Mouse (Mus musculus): ENCODE results near the gene Padi1. TPM values are rescaled to one million over a fixed set of nuclear protein-coding genes. Genes with fewer than 3 reads are reported as not detected.

Gene Padi1
- total RNA-seq, 2 experiments from 2014 or later = not detected

DNA sequence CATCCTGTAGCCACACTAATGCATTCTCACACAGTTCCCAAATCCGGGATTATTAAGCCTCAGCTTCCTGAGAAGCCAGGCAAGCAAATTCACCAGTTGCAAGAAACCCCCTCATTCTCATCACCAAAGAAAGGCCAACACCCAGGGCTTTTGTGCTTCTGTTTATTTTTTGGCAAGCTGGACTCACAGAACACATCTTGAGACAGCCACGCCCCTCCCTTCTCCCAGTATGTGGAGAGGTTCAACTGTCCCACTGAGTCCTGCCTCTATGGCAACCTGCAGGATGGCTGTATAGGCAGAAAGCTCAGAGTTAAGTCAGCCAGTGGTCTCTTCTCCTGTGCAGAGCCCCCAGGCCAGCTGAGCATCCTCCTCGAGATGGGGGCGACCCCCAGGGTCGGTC is 60.4 kb downstream of the Padi1 start:
- DNase-seq (ENCODE audit: low spot score in 2 of 2) = no peak

DNA sequence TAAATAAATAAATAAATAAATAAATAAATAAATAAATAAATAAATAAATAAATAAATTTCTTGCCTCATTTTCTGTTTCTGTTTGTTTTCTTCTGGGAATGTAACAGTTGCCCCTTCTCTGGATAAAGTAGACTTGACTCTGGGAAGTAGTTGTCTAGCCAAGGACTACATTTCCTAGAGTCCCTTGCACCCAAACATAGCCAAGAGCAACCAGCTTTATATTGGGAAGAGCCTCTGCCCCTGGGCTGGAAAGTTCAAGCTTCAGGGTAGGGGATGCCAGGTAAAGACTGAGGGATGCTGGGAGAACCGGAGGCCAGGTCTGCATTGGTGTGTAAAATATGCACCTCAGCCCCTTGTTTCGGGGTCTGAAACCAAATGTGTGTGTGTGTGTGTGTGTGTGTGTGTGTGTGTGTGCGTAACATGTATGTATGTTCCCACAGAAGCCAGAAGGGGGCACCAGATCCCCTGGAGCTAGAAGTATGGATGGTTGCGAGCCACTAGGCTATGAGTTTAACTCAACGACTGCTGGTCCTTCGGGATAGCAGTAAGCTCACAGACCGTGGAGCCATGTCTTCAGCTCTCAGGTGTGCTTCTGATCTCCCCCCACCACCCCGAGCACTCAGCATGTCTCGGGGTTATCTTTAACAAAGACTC is 61.2 kb downstream of the Padi1 start:
- no peak for DNase-seq (ENCODE audit: low spot score in 2 of 2)

DNA sequence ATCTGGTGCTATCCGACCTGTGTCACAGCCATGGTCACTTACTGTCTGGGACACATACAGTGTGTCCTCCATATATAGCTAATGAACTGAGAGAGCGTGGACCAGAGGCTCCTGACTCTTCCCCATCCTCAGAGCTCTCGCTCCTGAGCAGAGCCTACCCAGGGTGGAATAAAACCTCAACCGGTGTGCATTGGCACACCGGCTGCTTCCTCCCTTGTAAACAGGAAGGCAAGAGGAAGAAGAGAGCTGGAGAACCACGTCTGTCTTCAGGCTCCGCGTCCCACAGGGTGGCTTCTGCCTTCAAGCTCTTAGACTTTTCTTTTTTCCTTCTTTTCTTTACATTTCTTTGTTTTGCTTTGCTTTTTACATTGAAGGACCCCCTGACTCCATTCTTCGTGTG is 62.8 kb downstream of the Padi1 start:
- DNase-seq (ENCODE audit: low spot score in 2 of 2) = no peak

DNA sequence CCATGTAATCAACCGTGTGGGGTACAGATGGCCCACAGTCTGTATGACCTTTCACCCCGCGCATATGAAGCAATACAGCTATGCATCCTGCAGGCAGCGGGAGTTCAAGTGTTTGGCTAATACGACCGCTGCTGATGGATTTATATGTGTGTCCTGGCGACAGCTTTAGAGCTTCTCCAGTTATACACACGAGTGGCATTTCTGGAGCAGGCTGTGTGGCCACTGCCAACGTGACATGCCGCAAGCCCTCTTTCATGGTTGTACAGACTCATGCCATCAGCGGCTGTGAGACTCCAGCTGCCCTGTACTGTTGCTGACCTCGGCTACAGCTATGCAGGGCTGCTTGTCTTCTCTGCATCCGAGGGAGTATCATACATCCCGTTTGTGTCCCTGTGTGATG is 65.1 kb downstream of the Padi1 start:
- DNase-seq (ENCODE audit: low spot score in 2 of 2) = no peak

DNA sequence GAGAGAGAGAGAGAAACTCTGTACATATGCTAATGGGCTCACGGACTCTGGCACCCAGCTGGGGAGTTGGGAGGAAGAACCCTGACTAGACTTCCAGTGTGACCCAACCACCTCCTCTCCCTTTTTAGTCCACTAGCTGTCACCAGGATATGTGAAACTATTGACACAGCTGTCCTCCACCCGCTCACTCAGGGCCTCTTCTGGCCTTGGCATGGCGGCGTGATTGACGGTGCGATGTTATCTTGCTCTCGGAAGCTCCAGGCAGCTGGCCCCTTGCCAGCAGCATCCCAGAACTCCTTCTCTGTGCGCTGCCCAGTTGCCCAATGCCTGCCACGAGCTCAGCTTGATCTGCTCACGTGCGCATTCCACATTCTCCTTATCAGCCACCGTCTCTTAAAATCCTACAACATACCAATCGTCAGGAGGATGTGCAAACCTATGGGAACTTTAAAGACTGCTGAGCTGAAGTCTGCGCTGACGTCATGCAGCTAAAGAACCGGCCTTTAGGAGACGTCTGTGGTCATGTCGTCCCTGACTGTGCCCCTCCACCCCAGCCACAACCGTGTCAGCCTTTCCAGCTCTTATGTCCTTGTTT is 65.7 kb downstream of the Padi1 start:
- no peak for DNase-seq (ENCODE audit: low spot score in 2 of 2)

DNA sequence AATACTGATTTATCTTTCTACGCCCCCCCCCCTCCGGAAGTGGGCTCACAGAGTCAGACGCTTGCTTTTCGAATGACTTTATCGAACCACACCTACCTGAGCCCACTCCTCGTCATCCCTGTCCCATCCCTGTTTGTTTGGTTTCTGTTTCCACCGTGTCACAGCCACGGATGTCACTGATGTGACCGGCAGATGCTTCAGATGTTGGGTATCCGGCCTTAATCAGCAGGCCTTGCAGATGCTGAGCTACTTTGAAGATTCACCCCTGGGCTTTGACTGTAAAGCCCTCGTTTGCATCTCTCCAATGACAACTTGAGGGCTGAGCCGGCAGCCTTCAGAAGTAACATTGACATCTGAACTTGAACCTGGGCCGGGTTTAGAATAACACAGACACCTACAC is 69.0 kb downstream of the Padi1 start:
- DNase-seq (ENCODE audit: low spot score in 2 of 2) = no peak

DNA sequence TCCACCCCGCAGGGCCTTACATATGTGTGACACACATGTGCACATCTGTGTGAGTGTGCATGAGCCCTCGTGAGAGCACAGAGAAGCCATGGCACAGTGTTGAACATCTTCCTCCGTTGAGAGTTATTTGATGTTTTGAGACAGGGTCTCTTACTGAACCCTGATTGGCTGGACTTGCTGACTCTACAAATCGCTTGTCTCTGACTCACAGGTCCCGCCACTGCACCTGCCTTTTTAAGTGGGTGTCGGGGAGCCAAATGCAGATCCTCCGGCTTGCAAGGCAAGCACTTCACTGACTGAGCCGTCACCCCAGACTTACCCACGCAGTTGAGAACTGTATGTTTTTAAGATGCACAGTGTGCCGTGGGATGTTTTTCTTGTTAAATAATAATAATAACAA is 69.7 kb downstream of the Padi1 start:
- no peak for DNase-seq (ENCODE audit: low spot score in 2 of 2)

DNA sequence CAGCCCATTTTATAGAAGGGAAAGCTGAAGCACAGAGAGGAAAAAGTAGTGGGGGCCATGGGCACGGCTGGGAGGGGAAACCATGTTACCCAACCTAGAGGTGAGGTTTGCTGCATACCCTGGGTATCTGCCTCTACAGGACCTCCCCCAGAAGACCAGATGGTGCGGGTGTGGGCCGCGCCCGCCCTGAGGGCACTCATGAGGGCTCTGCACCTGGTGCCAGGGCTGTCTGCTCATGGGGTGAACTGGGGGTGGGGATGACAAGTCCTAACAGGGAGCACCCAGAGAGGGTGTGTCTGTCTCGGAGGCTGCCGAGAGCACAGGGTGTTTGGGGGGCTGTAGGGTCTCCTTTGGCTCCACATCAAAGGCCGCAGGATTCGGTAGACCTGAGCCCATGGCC is 70.7 kb downstream of the Padi1 start:
- no peak for DNase-seq (ENCODE audit: low spot score in 2 of 2)

DNA sequence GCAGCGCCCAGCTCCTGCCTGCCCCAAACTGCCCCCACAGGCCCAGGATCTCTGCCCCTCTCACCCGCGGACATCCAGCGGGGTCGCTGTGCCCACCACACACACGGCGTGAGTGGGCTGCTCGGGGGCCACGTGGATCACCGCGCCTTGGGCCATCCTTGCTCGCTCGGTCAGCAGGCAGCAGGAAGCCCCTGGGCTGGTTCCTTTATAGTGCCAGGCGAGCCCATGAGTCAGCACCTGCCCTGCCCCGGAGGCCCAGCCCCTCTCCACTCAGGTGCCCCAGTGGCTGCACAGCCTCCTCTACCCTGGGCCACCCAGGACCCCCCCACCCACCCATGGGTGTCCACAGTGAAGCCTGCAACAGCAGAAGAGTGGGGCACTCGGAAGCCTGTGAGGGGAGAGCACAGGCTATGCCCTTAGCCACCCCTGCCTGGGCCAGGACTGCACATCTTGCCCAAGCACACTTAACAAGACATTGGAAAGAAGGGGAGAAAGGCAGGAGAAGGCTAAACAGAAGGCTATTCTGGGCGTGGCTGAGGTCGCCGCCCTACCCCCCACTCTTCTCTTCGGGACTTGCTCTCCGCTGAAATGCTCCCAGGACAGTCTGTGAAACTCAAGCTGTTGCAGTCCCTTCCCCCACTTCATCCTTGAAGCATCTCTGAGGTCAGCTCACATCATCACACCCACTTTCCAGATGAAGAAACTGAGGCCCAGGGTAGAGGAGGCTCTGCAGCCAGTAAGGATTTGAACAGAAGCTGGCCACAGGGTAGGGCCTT is 71.4 kb downstream of the Padi1 start, which contains the start of gene Padi4:
Padi4 (minus strand) TSS at position 212 of the 776 bp plus-strand sequence.
- no peak for DNase-seq (ENCODE audit: low spot score in 2 of 2)

DNA sequence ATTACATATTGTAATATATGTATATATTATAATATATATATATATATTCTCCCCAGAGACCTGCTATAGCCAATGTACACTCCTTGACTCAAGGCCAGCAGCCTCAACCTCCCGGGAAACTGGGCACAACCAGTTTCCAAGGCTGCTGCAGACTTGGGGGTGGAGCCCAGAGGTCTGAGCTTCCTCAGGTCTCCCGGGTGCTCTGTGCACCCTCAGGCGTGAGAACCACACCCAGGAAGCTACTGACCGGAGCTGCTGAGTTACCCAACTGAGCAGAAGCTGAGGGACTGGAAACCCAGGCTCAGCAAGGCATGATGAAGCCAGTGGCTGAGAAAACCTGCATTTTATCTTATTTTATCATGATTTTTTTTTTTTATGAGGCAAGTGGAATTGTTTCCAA is 74.5 kb downstream of the Padi1 start:
- DNase-seq (ENCODE audit: low spot score in 2 of 2) = no peak

DNA sequence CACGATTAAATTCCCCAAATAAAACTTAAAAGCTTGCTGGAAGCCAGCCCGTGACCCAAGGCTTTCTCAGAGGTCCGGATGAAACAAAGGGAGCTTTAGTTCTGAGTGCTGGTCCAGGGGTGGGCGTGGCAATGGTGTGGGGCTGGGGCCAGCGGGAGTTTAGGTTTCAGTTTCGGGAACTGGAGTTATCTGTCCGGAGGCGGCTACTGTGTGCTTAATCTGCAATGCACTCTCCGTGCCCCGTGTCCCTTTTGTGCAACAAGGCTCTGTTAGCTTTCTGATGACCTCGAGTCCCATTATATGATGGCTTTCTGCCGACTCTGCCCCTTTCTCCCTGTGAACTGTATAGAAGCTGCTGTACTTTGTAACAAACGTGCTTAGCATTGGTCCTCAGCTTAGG is 75.1 kb downstream of the Padi1 start:
- no peak for DNase-seq (ENCODE audit: low spot score in 2 of 2)

DNA sequence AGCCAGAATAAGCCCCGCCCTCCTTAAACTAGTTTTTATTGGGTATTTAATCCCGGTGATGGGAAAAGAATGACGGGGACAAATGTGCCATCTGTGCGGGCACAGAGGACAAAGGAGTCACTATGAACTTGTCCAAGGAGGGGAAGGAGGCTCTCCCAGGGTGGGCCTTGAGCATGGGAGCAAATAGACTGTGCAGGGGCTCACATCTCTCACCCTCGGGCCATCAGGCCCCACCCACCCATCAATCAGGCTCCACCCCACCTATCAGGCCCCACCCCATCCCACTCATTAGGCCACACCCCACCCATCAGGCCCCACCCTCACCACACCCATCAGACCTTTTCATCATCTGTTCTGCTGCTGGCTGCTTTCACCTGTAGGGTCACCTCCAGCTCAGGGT is 76.6 kb downstream of the Padi1 start:
- DNase-seq (ENCODE audit: low spot score in 2 of 2) = no peak

DNA sequence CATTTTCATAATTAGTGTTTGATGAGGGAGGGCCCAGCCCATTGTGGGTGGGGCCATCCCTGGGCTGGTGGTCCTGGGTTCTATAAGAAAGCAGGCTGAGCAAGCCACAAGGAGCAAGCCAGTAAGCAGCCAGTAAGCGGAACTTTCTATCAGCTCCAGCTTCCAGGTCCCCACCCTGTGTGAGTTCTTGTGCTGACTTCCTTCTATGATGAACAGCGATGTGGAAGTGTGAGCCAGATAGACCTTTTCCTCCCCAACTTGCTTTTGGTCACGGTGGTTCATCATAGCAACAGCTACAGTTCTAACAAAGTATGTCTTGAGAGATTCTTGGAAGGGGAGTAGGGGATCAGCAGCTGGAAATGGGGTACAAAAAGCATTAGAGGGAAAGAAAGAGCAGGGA is 79.6 kb downstream of the Padi1 start:
- no peak for DNase-seq (ENCODE audit: low spot score in 2 of 2)

DNA sequence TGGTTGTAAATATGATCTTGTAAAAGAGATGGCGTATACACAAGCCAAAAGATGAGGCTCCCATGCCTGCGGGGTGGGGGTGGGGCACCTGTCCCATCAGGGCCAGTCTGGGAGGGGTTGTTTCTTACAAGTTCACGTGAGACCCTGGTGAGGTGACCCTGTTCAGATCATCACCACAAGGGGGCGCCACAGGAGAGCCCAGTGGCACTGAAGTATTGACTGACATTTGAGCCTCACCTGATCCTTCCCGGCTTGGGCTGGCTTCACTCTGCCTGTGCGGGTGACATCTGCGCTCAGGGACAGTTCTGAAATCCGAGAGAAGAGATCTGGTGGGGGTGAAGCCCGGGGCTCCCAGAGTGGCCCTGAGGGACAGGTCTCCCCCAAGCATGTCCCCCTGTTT is 82.4 kb downstream of the Padi1 start:
- peak in 1 of 2 experiments; percentile 39 for DNase-seq (ENCODE audit: low spot score in 2 of 2)

Other genes starting within 250 kb of the Padi1 start
- 10 to 100 TPM; 56.0 to 60.5 TPM for gene Arhgef10l, start 179.8 kb downstream of the Padi1 start, total RNA-seq (2021)
- gene Rcc2, start 145.2 kb downstream of the Padi1 start, total RNA-seq (2021) = 10 to 100 TPM; 89.8 to 94.3 TPM
- under 1 TPM in 1 of 2 experiments, not detected in 1; 0.66 TPM for gene Padi6, start 103.1 kb downstream of the Padi1 start, total RNA-seq (2021)
- gene Padi4, start 71.5 kb downstream of the Padi1 start, total RNA-seq (2021) = not detected
- not detected for gene Padi3, start 35.1 kb downstream of the Padi1 start, total RNA-seq (2021)
- gene Padi2, start 60.6 kb upstream of the Padi1 start, total RNA-seq (2021) = 10 to 100 TPM; 13.5 to 14.6 TPM
- gene Sdhb, start 115.4 kb upstream of the Padi1 start, total RNA-seq (2021) = 100 to 1,000 TPM; 192 to 194 TPM
- gene Atp13a2, start 141.1 kb upstream of the Padi1 start, total RNA-seq (2021) = 100 to 1,000 TPM; 140 to 149 TPM
- 1 to 10 TPM; 3.8 to 4.4 TPM for gene Mfap2, start 164.6 kb upstream of the Padi1 start, total RNA-seq (2021)
- 10 to 100 TPM; 44.6 to 55.4 TPM for gene Crocc, start 214.8 kb upstream of the Padi1 start, total RNA-seq (2021)
- 10 to 100 TPM; 43.2 to 44.3 TPM for gene Necap2, start 232.6 kb upstream of the Padi1 start, total RNA-seq (2021)
- under 1 TPM; 0.21 to 0.23 TPM for gene Spata21, start 242.6 kb upstream of the Padi1 start, total RNA-seq (2021)